Mouse (Mus musculus): ENCODE data around the gene Ehhadh. TPM values are rescaled to one million over a fixed set of nuclear protein-coding genes. Genes with fewer than 3 reads are reported as not detected.
"Not testable (repeated sequence)": the region's sequence is repeated elsewhere in the genome, so short reads cannot be mapped to it uniquely, and the experiment has no call there.

The Ehhadh gene
- polyA plus RNA-seq, 1 experiment from 2014 or later = 2.4 TPM

DNA sequence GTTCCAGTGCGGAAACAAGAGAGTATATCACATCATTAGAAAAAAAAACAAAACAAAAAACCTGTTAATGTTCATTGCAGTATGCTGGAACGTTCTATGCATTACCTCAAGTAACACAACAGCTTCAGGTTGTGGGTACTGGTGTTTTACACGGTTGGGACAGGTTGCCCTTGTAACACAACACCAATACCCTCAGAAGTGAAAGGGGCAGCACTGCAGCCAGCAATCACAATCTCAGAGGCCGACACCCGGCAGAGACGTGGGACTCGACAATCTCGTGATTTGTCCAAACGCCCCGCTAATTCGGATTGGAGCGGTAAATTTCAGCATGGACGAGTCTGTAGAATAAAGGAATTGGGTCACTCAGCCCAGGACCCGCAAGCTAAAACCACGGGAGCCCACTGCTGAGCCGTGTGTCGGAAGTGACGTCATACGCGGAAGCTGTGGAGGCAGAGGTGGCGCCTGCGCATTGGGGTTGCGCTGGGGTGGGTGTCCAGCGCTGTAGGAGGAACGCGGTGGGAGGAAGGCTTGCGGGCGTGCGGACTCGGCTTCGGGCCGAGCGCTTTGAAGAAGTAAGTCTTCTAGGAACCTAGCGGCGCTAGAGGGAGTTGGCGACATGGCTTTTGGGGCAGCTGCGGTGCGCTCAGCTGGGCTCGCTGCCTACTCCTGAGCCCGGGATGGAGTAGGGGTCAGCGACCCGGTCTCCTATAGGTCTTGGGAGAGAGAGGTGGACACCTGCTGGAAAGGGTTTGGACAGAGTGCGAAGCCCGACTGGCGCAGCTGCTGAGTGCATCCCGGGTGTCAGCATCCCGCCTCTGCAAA lies 6.5 kb upstream of the Ehhadh start, which contains the start of gene Map3k13:
Gene Map3k13, plus strand, starts transcription at position 472 of the 822 bp plus-strand sequence.
- Histone ChIP-seq H3K9ac (peak within 1 kb of the TSS; percentile 63), H3K9me3 (no peaks in the 10 kb centered on the region), H3K36me3 (no peaks in the 10 kb centered on the region), H3K27me3 (no peaks in the 10 kb centered on the region), H3K27ac (peak within 1 kb of the TSS; percentile 80), H3K4me1 (peaks cover 9% of the 10 kb centered on the region), H3K4me2 (peak within 1 kb of the TSS; percentile 86), H3K4me3 (peak within 1 kb of the TSS; percentile 70)
- WGBS = 2% methylated on average over 47 of the region's 47 CpGs
- ATAC-seq (ENCODE audit: borderline replicate concordance, extremely low read depth, low FRiP score, low TSS enrichment) = peak; percentile 99

DNA sequence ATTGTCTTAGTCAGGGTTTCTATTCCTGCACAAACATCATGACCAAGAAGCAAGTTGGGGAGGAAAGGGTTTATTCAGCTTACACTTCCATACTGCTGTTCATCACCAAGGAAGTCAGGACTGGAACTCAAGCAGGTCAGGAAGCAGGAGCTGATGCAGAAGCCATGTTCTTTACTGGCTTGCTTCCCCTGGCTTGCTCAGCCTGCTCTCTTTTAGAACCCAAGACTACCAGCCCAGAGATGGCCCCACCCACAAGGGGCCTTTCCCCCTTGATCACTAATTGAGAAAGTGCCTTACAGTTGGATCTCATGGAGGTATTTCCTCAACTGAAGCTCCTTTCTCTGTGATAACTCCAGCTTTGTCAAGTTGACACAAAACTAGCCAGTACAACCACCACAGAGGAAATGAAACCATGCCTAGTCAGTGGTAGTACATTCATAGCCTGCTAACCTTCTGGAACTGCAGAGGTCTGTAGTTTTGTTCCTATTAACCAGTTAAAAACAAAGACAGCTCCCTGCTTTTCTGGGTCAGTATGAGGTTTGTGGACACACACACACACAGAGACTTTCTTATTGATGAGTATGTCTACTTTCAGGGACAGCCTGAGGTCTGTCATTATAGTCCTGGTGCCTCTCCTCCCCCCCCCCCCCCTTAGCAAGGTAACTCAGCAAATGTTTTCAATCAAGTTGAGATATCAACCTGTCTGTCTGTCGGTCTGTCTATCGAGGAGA lies 5.6 kb upstream of the Ehhadh start:
- H3K9ac ChIP-seq; H3K4me1 ChIP-seq; ATAC-seq (ENCODE audit: borderline replicate concordance, extremely low read depth, low FRiP score, low TSS enrichment); H3K27ac ChIP-seq; H3K27me3 ChIP-seq; H3K36me3 ChIP-seq; H3K9me3 ChIP-seq: not testable (repeated sequence)
- peak overlapping the region; percentile 86 for H3K4me2 ChIP-seq
- 34% methylated on average over 2 of the region's 2 CpGs for WGBS
- H3K4me3 ChIP-seq = peak overlapping the region; percentile 70

DNA sequence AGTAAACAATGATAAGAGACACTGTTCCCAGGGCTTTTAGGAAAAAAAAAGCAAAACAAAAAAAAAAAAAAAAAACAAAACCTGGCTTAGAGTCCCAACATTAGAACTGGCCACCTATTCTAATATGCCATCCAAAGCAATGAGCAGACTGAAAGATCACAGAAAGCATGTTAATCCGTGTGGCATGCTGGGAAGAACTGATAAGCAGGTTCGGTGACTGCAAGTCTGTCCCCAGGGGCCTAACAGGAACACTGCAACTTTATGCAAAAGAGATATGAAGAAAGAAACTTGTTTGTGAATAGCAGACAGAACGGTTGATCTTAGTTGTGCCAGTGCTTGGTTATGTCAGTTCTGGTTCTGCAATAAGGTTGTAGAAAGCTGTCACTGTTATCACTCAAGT lies 4.2 kb upstream of the Ehhadh start:
- 51% methylated on average over 3 of the region's 3 CpGs for WGBS
- no peak for ATAC-seq (ENCODE audit: borderline replicate concordance, extremely low read depth, low FRiP score, low TSS enrichment)

DNA sequence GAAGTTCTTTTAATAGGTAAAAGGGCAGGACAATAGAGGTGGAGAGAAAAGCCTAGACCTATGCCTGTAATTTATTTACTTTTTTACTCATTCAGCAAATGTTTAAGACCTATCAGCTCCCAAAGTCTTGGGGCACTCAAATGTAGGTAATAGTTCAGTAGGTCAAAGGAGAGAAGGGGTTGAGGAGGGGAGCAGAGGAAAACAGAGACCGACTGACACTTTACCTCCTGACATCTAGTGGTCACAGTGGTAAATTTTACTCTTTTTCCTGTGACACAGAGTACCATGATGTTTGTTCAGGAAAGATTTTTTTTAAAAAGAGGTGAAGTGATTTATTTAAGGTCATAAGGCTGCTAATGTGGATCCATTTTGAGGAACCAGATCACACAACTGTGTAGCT lies 2.9 kb upstream of the Ehhadh start:
- H3K27ac ChIP-seq = no peak overlapping the region
- H3K9me3 ChIP-seq = no peaks in the 10 kb centered on the region
- no peak overlapping the region for H3K9ac ChIP-seq
- no peak overlapping the region for H3K4me2 ChIP-seq
- peaks cover 14% of the 10 kb centered on the region for H3K4me1 ChIP-seq
- no peaks in the 10 kb centered on the region for H3K27me3 ChIP-seq
- ATAC-seq (ENCODE audit: borderline replicate concordance, extremely low read depth, low FRiP score, low TSS enrichment) = no peak
- H3K36me3 ChIP-seq = no peaks in the 10 kb centered on the region
- 9% methylated on average over 1 of the region's 1 CpGs for WGBS
- H3K4me3 ChIP-seq = no peak overlapping the region

More for the DNA sequence above, 4.2 kb upstream of the Ehhadh start:
- no peak overlapping the region for H3K4me3 ChIP-seq
- H3K4me1 ChIP-seq = peaks cover 14% of the 10 kb centered on the region
- H3K4me2 ChIP-seq = no peak overlapping the region
- no peaks in the 10 kb centered on the region for H3K9me3 ChIP-seq
- no peak overlapping the region for H3K27ac ChIP-seq
- H3K27me3 ChIP-seq = no peaks in the 10 kb centered on the region
- no peak overlapping the region for H3K9ac ChIP-seq
- no peaks in the 10 kb centered on the region for H3K36me3 ChIP-seq

DNA sequence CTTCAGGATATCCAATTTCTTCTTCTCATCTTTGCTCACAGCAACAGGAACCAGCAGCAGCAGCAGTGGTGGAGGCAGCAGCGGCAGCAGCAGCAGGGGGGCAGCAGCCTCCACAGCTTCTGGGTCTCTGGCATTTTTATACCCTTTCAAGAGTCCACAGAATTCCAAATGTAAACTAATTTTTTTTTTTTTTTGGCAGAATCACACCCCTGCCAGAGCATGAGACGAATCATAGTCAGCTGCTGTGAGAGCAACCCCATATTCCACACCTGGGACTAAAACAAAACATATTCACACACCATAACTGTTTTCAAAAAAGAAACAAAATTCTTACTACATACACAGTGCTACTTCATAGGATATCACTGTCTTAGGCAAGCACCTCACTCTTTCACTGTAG lies 1.6 kb upstream of the Ehhadh start:
- Histone ChIP-seq H3K4me1 (peaks cover 10% of the 10 kb centered on the region; the same call in 1 of the 2 replicates), H3K9me3 (no peaks in the 10 kb centered on the region), H3K4me3 (no peak overlapping the region), H3K4me2 (no peak overlapping the region), H3K27ac (no peak overlapping the region), H3K36me3 (no peaks in the 10 kb centered on the region), H3K9ac (no peak overlapping the region), H3K27me3 (no peaks in the 10 kb centered on the region)
- ATAC-seq (ENCODE audit: borderline replicate concordance, extremely low read depth, low FRiP score, low TSS enrichment) = no peak
- WGBS = 68% methylated on average over 2 of the region's 2 CpGs

DNA sequence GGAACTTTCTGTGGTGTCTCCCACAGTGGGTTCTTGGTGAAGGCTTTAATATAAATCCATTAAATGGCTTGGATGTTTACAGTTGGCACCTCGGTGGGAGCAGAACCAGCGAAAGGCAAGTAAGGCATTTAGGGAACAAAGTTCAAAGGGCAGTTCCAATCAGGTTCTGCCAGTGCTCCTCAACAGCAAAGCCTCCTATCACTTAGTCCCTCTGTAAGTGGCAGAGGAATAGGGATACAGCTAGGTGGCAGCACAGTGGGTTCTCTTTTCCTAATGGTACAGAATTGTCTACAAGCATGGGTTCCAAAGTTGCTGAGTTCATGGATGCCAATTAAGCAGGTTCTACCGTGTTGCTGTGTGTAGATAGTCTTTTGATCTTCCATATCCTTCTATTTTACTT lies 974 bp upstream of the Ehhadh start:
- H3K4me2 ChIP-seq = no peak overlapping the region
- WGBS = 42% methylated on average over 3 of the region's 3 CpGs
- no peak for ATAC-seq (ENCODE audit: borderline replicate concordance, extremely low read depth, low FRiP score, low TSS enrichment)

DNA sequence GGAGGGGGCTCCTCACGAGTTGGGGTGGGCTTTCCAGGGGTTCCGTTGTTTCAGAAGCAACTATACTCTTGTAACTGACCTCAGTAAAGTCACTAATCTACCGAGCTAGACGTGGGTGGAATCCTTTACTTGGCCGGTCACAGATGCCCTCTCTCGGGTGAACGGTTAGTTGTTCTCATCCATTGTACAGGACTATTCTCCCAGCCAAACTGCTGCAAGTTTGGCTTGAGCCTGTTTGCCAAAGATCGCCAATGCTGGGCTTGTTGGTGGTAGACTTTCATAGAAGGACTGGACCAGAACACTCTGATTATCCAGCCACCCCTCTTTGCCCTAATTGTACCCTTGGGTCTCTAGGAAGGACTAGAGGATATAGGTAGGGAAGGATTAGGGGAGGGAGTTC lies 1.3 kb downstream of the Ehhadh start:
- Histone ChIP-seq H3K36me3 (no peaks in the 10 kb centered on the region), H3K9me3 (no peaks in the 10 kb centered on the region), H3K4me2 (no peak overlapping the region), H3K27ac (no peak overlapping the region), H3K4me3 (no peak overlapping the region), H3K9ac (no peak overlapping the region), H3K27me3 (no peaks in the 10 kb centered on the region), H3K4me1 (0 out of 2 replicates have a peak, but pooled peaks cover 5% of the 10 kb centered on the region)
- no peak for ATAC-seq (ENCODE audit: borderline replicate concordance, extremely low read depth, low FRiP score, low TSS enrichment)
- 89% methylated on average over 8 of the region's 8 CpGs for WGBS

More for the DNA sequence above, 974 bp upstream of the Ehhadh start:
- no peaks in the 10 kb centered on the region for H3K36me3 ChIP-seq
- H3K4me1 ChIP-seq = peaks cover 8% of the 10 kb centered on the region; the same call in 1 of the 2 replicates
- H3K27me3 ChIP-seq = no peaks in the 10 kb centered on the region
- no peak overlapping the region for H3K27ac ChIP-seq
- no peaks in the 10 kb centered on the region for H3K9me3 ChIP-seq
- no peak overlapping the region for H3K9ac ChIP-seq
- H3K4me3 ChIP-seq = no peak overlapping the region

DNA sequence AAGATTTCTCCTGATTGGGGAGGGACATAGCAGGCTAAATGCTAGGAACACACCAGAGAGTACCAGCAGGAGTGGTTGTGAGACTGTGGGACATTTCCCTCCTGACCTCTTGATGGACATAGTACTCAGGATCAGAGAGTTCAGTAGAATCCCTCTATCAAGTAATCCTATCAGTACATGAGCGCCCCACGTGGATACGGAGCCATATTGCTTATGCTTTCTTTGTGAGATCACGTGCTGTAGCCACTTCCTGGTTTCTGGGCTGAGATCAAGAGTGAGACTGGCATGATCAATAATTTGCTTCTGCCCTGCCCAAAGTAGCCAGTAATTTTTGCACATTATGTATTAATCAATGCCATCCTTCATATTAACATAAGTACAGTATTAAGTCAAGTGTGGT lies 2.6 kb downstream of the Ehhadh start:
- no peaks in the 10 kb centered on the region for H3K27me3 ChIP-seq
- WGBS = 65% methylated on average over 4 of the region's 4 CpGs
- no peak overlapping the region for H3K9ac ChIP-seq
- H3K27ac ChIP-seq = no peak overlapping the region
- H3K4me1 ChIP-seq = 0 out of 2 replicates have a peak, but pooled peaks cover 5% of the 10 kb centered on the region
- H3K4me2 ChIP-seq = no peak overlapping the region
- H3K4me3 ChIP-seq = no peak overlapping the region
- ATAC-seq (ENCODE audit: borderline replicate concordance, extremely low read depth, low FRiP score, low TSS enrichment) = no peak
- H3K9me3 ChIP-seq = no peaks in the 10 kb centered on the region
- no peaks in the 10 kb centered on the region for H3K36me3 ChIP-seq

DNA sequence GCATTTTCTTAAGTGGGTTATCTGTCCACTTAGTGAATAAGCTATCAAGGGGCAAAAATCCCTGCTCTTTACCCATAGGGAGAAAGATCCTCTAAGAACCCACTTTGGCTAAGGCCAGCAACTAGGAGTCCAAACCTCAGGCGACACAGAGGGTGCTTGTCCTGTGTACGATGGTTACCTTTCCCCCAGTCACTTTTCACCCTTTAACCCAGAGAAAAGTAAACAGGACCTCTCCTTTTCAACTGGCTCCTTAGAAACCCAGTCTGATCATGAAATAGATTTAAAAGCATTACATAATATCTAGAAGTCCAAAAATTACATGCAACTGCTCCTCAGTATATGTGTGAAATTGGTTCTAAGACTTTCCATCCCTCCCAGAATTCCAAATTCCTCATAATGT lies 4.8 kb downstream of the Ehhadh start:
- no peak overlapping the region for H3K9ac ChIP-seq
- no peaks in the 10 kb centered on the region for H3K9me3 ChIP-seq
- ATAC-seq (ENCODE audit: borderline replicate concordance, extremely low read depth, low FRiP score, low TSS enrichment) = no peak
- no peaks in the 10 kb centered on the region for H3K36me3 ChIP-seq
- no peaks in the 10 kb centered on the region for H3K27me3 ChIP-seq
- 0 out of 2 replicates have a peak, but pooled peaks cover under 1% of the 10 kb centered on the region for H3K4me1 ChIP-seq
- H3K27ac ChIP-seq = no peak overlapping the region
- no peak overlapping the region for H3K4me3 ChIP-seq
- no peak overlapping the region for H3K4me2 ChIP-seq
- WGBS = 37% methylated on average over 2 of the region's 2 CpGs

DNA sequence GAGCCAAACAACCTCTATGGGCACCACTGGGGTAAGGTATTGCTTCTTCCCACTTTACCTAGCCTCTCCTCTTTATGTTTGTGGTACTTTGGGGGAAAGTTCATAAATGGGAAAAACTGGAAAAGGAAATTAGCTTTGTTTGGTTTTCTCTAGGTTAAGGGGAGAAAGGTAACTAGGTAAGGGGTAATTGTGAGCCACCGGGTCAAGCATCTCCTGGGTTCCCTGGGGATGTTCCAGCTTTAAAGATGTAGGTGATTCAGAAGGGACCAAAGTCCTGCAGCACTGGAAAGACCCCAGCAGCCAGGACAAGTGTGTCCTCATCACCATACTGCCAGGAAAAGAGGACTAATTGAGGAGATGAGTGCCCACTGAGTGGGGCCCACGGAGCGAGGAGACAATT lies 5.7 kb downstream of the Ehhadh start:
- Histone ChIP-seq H3K36me3 (no peaks in the 10 kb centered on the region), H3K9ac (no peak overlapping the region), H3K4me2 (no peak overlapping the region), H3K4me1 (no peaks in the 10 kb centered on the region), H3K27ac (no peak overlapping the region), H3K4me3 (no peak overlapping the region), H3K9me3 (no peaks in the 10 kb centered on the region), H3K27me3 (no peaks in the 10 kb centered on the region)
- no peak for ATAC-seq (ENCODE audit: borderline replicate concordance, extremely low read depth, low FRiP score, low TSS enrichment)
- 70% methylated on average over 3 of the region's 3 CpGs for WGBS

DNA sequence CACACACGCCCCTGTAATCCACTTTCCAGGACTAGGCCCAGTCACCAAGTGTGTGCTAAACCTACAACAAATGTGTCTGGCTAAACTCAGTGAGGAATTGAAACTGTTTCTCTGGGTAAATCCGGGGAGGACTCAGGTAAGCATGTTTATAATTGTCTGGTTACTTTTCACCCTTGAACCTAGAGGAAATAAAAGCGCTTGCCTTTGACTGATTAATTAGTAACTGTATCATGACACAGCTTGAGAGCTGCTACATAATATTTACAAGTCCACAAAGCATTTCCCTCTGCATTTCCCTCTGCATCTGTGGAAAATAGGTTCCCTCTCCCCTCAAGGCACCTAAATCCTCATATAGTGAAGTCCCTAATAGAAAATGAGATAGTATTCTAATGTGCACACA lies 6.3 kb downstream of the Ehhadh start:
- no peak overlapping the region for H3K9ac ChIP-seq
- no peaks in the 10 kb centered on the region for H3K27me3 ChIP-seq
- H3K9me3 ChIP-seq = no peaks in the 10 kb centered on the region
- no peaks in the 10 kb centered on the region for H3K36me3 ChIP-seq
- no peak for ATAC-seq (ENCODE audit: borderline replicate concordance, extremely low read depth, low FRiP score, low TSS enrichment)
- no peak overlapping the region for H3K4me2 ChIP-seq
- 71% methylated on average over 3 of the region's 3 CpGs for WGBS
- no peaks in the 10 kb centered on the region for H3K4me1 ChIP-seq
- no peak overlapping the region for H3K4me3 ChIP-seq
- no peak overlapping the region for H3K27ac ChIP-seq

DNA sequence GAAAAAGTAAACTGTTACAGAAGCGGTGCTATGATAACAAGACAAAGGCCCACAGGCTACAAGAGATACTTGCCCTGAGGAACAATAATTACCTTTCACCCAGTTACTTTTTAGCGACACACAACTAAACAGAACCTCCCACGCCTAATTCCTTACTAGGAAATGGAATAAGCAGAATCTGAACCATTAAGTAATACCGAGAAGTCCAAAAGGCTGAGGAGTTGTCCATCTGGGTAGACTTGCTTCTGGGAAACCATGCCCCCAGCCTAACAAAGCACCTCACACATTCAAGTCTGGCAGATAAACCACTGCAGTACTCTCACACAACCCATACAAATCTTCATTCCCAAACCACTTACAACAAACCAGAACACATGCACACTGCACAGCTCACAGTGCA lies 8.5 kb downstream of the Ehhadh start:
- no peaks in the 10 kb centered on the region for H3K9me3 ChIP-seq
- H3K27me3 ChIP-seq = no peaks in the 10 kb centered on the region
- 81% methylated on average over 4 of the region's 4 CpGs for WGBS

More for the DNA sequence above, 8.5 kb downstream of the Ehhadh start:
- H3K27ac ChIP-seq = no peak overlapping the region
- no peaks in the 10 kb centered on the region for H3K36me3 ChIP-seq
- H3K4me2 ChIP-seq = no peak overlapping the region
- ATAC-seq (ENCODE audit: borderline replicate concordance, extremely low read depth, low FRiP score, low TSS enrichment) = no peak
- H3K4me3 ChIP-seq = no peak overlapping the region
- H3K4me1 ChIP-seq = no peaks in the 10 kb centered on the region
- no peak overlapping the region for H3K9ac ChIP-seq
